Mouse (Mus musculus) liver, embryonic 14.5 days (tissue): ENCODE measurements around the gene Tas1r2. TPM values are rescaled to one million over a fixed set of nuclear protein-coding genes. Genes with fewer than 3 reads are reported as not detected.

Experiments used
- ATAC-seq: fragments of 200-750 bp; cut with Nextera tagmentation; 2 replicates; pipeline ENCODE4 v1.8.0; 2017; ENCODE audit warnings: moderate number of reproducible peaks, mild to moderate bottlenecking, moderate library complexity; ENCODE audit not compliant: insufficient read depth
- DNase-seq, 3 experiments: peaks; one replicate each; pipeline ENCODE4 v3.0.0-alpha.2; 2012 to 2013; ENCODE audit warnings: low read depth in 3 of 3, low spot score in 3 of 3
- H3K27ac ChIP-seq: fragments of 300-500 bp; sonication (generic); 2 replicates; pipeline ENCODE4 v1.5.1; 2014; ENCODE audit warnings: moderate library complexity, mild to moderate bottlenecking, control low read depth, inconsistent platforms
- H3K27me3 ChIP-seq: fragments of 300-500 bp; sonication (generic); 2 replicates; pipeline ENCODE4 v1.6.1; 2014; ENCODE audit warnings: mild to moderate bottlenecking, low read length, moderate library complexity; ENCODE audit not compliant: control insufficient read depth, insufficient read depth
- H3K36me3 ChIP-seq: fragments of 300-500 bp; sonication (generic); replicated peaks from 2 replicates; pipeline ENCODE4 v1.6.1; 2014; ENCODE audit warnings: low read depth; ENCODE audit not compliant: control insufficient read depth, insufficient read depth
- H3K4me1 ChIP-seq, 2 experiments: fragments of 200-500 bp in 1 of 2; fragments of 300-500 bp in 1 of 2; sonication (generic) in 1 of 2; replicated peaks; 2 replicates each; pipeline ENCODE4 v1.6.1; 2012 to 2014; ENCODE audit warnings: antibody characterized with exemption in 1 of 2, inconsistent platforms in 1 of 2, low read length in 1 of 2; ENCODE audit not compliant: control insufficient read depth in 2 of 2, insufficient read depth in 2 of 2
- H3K4me2 ChIP-seq: fragments of 300-500 bp; sonication (generic); 2 replicates; pipeline ENCODE4 v1.6.1; 2014; ENCODE audit warnings: low read depth, mild to moderate bottlenecking, control low read depth, moderate library complexity
- H3K4me3 ChIP-seq, 2 experiments: fragments of 200-500 bp in 1 of 2; fragments of 300-500 bp in 1 of 2; sonication (generic) in 1 of 2; 2 replicates each; pipeline ENCODE4 v1.5.1; 2012 to 2014; ENCODE audit warnings: low read depth in 2 of 2, low read length in 2 of 2, mild to moderate bottlenecking in 2 of 2, control low read depth in 1 of 2, inconsistent platforms in 1 of 2, moderate library complexity in 1 of 2; ENCODE audit not compliant: insufficient read depth in 1 of 2
- H3K9ac ChIP-seq: fragments of 300-500 bp; sonication (generic); replicated peaks from 2 replicates; pipeline ENCODE4 v1.6.1; 2014; ENCODE audit warnings: mild to moderate bottlenecking, control low read depth, moderate library complexity
- H3K9me3 ChIP-seq: fragments of 300-500 bp; sonication (generic); 2 replicates; pipeline ENCODE4 v1.6.1; 2016; ENCODE audit warnings: low read length, mixed read lengths; ENCODE audit not compliant: control insufficient read depth
- CTCF ChIP-seq: IDR thresholded peaks from 2 replicates; pipeline ENCODE4 v1.5.1; 2016; ENCODE audit warnings: antibody characterized with exemption, low read depth, control low read depth
- EP300 ChIP-seq: IDR thresholded peaks from 2 replicates; pipeline ENCODE4 v1.6.1; 2016; ENCODE audit warnings: antibody characterized with exemption, low read depth
- WGBS: fragments of 180-500 bp; shearing (Covaris S2); extraction: QIAGEN DNeasy Blood & Tissue Kit; methylation state at CpG from one replicate; pipeline ENCODE4 v1.1.7; 2014; ENCODE audit not compliant: insufficient replicate concordance; 5-methylcytosine and 5-hydroxymethylcytosine counted together
- polyA plus RNA-seq, 2 experiments: library from polyadenylated mRNA; depleted of rRNA in 1 of 2; stranded (reverse) in 1 of 2; unstranded in 1 of 2; fragments of >200 nt; fragmentation: Nextera tagmentation in 1 of 2; extraction: Ambion mirVana in 1 of 2; gene quantifications; 2 replicates each; pipeline versions ENCODE4 v1.2.1 to v1.2.3; 2012 to 2014

The Tas1r2 gene
- polyA plus RNA-seq, 2 experiments = not detected

DNA sequence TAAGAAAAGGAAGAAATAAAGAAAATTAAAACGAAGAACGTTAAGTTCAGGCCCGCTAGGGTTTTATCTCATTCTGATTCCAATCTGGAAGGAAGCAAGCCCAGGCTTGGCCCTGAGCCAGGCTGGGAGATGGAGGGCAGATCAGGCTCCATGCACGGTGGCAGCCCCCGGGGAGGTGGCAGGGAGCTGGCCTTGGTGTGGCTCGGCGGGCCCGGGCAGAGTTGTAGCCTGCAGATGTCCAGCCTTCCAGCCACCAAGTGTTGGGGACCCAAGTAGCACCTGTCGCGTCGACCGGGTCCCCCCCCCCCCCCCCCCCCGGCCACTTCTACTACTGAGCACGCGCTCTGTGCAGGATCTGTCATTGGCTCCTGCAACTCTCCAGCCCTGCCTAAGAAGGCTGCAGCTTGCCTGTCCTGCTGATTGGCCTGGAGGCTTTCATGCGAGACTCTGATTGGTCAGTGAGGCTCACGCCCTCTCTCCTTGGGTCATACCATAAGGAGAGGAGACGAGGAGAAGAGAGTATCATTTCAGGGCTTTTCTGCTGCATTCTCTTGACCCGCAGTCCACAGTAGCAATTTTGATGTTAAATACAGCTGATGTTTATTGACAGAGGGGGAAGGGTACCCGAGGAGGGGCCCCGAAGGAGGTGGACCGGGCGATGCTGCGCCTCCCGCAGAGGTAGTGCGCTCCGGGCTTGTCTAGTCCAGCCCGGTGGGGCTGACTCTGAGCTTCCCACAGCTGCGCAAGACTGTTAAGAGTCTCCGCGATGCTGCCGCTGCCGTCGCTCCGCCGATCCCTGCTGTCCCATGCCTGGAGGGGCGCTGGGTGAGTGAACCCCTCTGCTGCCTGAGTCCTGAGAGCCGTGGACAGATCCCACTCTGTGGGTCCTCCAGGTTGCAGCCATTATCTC is 30.7 kb upstream of the Tas1r2 start, which contains the start of gene Aldh4a1:
Gene Aldh4a1, plus strand, starts transcription at position 494 of the 910 bp plus-strand sequence.
- Histone ChIP-seq H3K9me3 (no peaks in the 10 kb centered on the region), H3K36me3 (no peaks in the 10 kb centered on the region), H3K27me3 (no peaks in the 10 kb centered on the region), H3K9ac (peak within 1 kb of the TSS; percentile 74), H3K4me2 (peak within 1 kb of the TSS; percentile 96), H3K4me1 (peaks cover 2 to 11% of the 10 kb centered on the region in 2 experiments; a peak in 3 of 4 replicates), H3K27ac (peak within 1 kb of the TSS; percentile 66), H3K4me3 (peak within 1 kb of the TSS; percentile 70 to 79)
- 0% methylated on average over 32 of the region's 38 CpGs for WGBS
- DNase-seq = peak; percentile 91 to 92 (median 92)
- TF ChIP-seq CTCF (0 out of 2 replicates have a peak, but pooled peaks have one; percentile 4), EP300 (peak; percentile 69)
- ATAC-seq = peak; percentile 98

DNA sequence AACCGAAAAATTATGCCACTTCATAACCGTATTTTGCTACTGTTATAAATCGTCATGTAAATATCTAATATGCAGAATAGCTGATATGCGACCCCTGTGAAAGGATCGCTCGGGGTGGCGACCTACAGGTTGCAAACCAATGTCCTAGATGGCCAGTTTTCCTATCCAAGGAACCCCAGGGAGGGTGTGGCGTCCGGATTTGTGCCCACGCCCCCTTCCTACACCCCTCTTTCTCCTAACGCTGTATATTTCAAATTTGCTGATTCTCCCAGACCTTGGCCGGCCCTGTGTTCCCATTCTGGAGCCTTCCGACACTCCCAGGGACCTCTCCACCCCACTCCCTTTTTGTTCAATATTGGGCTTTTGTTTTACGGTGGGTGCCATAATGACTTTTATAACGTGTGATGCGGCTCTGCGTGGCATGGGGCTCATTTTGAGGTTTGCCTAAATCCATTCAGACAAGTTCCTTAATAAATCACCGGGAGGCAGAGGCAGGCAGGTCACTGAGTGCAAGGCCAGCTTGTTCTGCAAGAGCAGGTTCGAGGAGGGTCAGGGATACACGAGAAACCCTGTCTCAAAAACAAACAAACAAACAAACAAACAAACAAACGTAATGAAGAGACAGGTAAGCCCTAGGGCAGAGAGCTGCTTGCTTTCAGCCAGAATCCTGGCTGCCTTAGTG is 29.8 kb upstream of the Tas1r2 start:
- H3K36me3 ChIP-seq = no peaks in the 10 kb centered on the region
- H3K27me3 ChIP-seq = no peaks in the 10 kb centered on the region
- H3K9me3 ChIP-seq = no peaks in the 10 kb centered on the region
- 22% methylated on average over 21 of the region's 21 CpGs for WGBS
- H3K9ac ChIP-seq = peak overlapping the region; percentile 74
- H3K4me1 ChIP-seq = peaks cover 2 to 11% of the 10 kb centered on the region in 2 experiments; a peak in 3 of 4 replicates
- TF ChIP-seq CTCF (no peak), EP300 (no peak)
- peak overlapping the region; percentile 96 for H3K4me2 ChIP-seq
- peak overlapping the region; percentile 66 for H3K27ac ChIP-seq
- no peak for DNase-seq
- H3K4me3 ChIP-seq = peak overlapping the region; percentile 69 to 79
- no peak for ATAC-seq

DNA sequence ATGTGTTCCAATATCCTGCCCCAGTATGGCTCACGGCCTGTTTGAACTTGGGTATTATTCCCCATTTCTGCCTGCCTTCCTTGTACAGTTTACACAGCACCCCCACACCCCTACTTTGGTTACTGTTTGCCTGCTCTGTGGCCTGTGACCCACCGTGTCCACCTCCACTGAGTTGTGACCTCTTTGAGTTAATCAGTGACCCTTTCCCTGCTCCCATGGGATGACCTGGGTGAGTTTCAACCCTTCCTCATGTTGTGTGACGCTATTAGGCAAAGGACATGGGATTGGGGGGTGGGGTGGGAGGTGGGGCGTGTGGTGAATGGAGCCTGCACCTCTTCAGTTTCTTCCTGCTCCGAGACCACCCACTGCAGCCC is 29.2 kb upstream of the Tas1r2 start:
- peak in 1 of 3 experiments; percentile 40 for DNase-seq
- H3K27ac ChIP-seq = no peak overlapping the region
- TF ChIP-seq CTCF = no peak
- no peak for TF ChIP-seq EP300

DNA sequence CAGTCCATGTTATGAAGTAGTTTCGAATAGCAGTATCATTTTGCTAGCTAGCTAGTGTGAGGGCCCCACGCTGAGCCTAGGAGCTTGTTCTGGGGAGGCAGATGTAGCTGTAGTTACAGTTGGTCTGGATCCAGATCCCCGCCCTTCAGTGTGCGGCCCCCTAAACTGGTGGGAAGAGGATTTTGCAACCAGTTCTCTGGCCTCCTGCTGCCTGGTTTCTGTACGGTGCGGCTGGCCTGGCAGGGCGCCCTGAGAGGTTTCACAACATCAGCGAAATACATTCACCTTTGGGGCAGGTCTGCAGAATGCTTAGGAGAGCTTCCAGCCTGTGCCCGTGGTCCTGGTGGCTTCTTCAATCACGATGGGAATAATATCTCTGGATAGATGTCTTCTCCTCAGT is 28.6 kb upstream of the Tas1r2 start:
- Histone ChIP-seq H3K4me2 (peak overlapping the region; percentile 96), H3K4me1 (peaks cover 2 to 11% of the 10 kb centered on the region in 2 experiments; a peak in 3 of 4 replicates), H3K27ac (no peak overlapping the region)

More for the DNA sequence above, 29.2 kb upstream of the Tas1r2 start:
- Histone ChIP-seq H3K4me3 (peak overlapping the region; percentile 69 to 79), H3K27me3 (no peaks in the 10 kb centered on the region), H3K9ac (no peak overlapping the region; the same call in 1 of the 2 replicates), H3K36me3 (no peaks in the 10 kb centered on the region), H3K9me3 (no peaks in the 10 kb centered on the region), H3K4me2 (peak overlapping the region; percentile 96), H3K4me1 (peaks cover 2 to 11% of the 10 kb centered on the region in 2 experiments; a peak in 3 of 4 replicates)
- 62% methylated on average over 5 of the region's 5 CpGs for WGBS
- peak; percentile 4; the same call in 1 of the 2 replicates for ATAC-seq

More for the DNA sequence above, 28.6 kb upstream of the Tas1r2 start:
- no peak for ATAC-seq
- peak in 1 of 3 experiments; percentile 27 for DNase-seq
- TF ChIP-seq CTCF (no peak), EP300 (no peak)
- H3K9me3 ChIP-seq = no peaks in the 10 kb centered on the region
- H3K36me3 ChIP-seq = no peaks in the 10 kb centered on the region
- H3K27me3 ChIP-seq = no peaks in the 10 kb centered on the region
- H3K4me3 ChIP-seq = peak overlapping the region; percentile 32 to 37
- WGBS = 64% methylated on average over 10 of the region's 10 CpGs
- no peak overlapping the region for H3K9ac ChIP-seq
